Mouse (Mus musculus) gastrocnemius, postnatal 10 days (tissue): ENCODE measurements around the gene Gm10840. TPM values are rescaled to one million over a fixed set of nuclear protein-coding genes. Genes with fewer than 3 reads are reported as not detected.

Experiments used
- DNase-seq: peaks from one replicate; pipeline ENCODE4 v3.0.0; 2021; ENCODE audit warnings: mixed read lengths
- total RNA-seq, 2 experiments: library from RNA; stranded (reverse); gene quantifications; 2 replicates each; pipeline ENCODE4 v1.2.3; 2021

Gene Gm10840
- total RNA-seq, 2 experiments from 2014 or later: not detected

DNA sequence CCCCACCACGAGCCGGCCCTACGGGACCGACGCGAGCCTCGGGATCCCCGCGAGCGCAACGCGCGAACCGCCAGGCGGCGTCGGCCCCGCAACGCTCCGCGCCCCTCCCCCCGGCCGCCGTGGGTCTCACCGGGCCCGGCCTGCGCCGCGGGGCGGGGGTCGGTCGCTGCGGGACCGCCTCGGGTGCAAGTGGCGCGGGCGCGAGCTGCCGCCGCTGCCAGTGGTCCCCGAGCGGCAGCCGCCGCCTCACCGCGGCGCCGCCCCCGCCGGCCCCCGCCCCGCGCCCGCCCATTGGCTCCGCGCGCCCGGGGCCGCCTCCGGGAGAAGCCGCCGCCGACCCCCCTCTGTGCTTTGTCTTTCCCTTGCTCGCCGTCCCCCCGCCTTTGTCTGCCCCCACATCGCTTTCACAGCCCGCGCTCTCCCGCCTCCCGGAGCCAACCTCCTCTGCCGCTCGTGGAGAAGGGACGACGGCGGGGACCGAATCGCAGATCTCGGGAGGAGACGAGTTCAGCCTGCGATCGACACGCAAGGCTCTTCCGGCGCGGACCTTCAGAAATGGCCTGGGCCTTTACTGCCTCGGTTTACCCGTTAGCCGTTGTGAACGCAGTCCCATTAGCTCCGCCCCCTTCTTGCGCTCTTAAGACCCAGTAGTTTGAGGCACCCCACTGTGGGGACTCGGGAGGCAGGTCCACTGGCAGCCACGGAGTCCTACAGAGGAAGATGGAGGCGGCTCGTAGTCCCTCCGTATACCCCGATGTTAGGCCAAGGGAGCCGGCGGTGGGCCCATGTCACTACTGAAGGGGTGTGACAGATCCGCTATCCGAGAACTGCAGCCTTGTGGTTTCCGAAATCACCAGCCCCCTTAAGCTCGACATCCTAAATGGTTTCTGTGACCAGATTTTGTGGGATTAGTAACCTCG lies 469 bp upstream of the Gm10840 start:
- DNase-seq: peak; percentile 74

DNA sequence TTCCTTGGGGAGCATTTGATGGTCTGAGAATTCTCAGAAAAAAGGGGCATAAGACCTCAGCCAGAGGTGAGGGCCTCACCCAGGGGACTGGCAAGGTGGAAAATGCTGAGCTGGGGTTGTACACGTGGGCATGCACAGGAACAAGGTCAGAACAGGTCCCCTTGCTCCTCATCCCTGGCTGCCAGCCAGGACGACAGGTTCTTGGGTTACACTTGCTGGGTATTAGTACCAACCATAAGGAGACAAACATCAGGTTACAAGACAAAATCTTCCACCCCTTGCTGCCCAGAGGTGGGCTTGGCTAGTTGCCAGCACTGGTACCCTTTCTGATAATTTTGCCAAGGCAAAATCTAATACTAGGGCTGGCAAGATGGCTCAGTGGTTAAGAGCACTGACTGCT lies 1.6 kb downstream of the Gm10840 start:
- DNase-seq: no peak

DNA sequence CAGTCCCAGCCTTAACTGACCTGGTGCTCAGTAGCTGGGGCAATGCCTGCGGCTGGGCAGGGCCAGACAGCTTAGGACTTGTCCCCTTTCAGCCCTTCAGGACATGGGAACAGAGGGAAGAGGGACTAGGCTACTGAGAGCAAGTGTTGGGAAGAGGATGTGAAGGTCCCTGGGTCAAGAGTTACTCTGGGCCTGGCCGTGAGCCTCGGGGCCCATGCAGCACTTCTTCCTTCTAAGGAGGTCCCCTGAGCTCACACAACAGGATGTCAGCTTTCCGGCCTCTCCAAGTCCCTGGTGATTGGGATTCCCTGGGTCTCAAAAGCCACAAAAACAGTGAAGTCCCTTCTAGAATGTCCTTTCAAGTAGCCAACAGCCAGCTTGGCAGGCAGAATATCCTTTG lies 2.9 kb downstream of the Gm10840 start:
- DNase-seq: no peak

DNA sequence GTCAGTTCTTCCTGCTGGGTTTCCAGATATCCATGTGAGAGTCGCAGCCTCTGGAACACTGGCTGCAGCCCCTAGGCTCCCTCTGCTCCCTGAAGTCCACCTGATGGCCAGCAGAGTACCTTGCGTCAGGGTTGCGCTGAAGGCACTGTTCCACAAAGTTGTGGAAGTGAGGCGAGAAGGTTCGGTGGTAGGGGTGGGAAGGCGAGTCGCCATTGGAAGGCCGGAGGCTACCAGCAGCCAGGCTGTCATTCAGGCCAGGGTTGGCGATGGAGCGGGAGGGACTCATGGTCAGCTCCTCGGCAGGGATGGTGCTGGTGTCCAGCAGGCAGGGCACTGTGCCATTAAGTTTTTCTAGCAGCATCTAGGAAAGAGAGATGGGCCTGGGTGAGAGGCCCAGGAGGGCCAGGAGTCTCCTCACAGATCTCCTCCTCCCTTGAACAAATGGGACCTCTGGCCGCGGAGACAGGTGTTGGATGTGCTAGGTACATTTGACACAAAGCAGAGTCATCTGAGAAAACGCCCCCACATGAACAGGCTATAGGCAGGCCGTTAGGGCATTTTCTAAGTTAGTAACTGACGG lies 4.0 kb downstream of the Gm10840 start:
- no peak for DNase-seq

DNA sequence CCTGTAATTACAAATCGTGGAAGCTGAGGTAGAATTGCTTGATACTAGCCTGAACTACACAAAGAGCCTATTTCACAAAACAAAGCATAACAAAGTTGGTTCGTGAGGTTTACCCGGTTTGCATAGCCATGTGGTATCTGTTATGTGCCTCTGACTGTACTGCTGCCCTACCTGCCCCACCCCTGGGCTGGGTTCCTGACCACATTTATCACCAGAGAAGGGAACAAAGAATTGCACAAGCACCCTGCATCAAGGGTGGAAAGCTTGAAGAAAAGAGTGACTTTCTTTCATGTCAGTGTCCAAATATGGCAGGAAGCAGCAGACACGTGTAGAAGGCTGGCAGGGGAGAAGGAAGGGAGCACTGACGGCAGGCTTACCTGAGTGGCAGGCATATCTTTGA lies 6.8 kb downstream of the Gm10840 start:
- no peak for DNase-seq

DNA sequence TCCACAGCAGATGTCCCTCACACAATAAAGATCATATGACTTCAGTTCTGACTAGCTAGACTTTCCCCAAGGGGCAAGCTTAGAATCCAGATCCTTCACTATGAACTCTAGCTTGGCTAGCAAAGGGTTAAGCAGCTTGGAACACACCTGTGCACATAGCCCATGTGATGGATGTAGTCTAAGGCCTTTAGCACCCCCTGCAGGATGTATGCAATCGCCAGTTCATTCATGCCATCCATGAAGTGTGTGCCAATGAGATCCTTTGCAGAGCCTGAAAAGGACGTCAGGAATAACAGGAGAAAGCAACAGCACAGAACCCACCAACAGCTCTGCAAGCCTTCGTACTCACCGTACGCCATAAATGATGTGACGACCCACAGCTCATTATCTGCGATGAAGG lies 10.2 kb downstream of the Gm10840 start:
- no peak for DNase-seq

DNA sequence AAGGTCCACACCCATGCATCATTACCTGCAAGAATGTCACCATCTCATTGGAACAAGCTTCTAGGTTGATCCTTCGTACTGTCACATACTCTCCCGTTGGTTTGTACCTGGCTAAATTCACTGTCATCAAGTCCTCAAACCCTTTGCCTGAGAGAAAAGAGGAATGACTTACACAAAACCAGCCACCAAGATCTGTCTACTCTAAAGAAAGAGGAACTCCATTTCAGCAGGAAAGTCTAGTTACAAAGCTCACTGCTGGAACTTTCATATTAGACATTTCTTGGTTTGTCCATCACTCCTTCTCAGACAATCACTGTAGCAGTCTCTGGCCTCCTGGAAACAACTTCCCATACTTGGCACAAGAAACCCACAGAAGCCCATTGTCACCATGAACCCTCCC lies 12.6 kb downstream of the Gm10840 start:
- no peak for DNase-seq

DNA sequence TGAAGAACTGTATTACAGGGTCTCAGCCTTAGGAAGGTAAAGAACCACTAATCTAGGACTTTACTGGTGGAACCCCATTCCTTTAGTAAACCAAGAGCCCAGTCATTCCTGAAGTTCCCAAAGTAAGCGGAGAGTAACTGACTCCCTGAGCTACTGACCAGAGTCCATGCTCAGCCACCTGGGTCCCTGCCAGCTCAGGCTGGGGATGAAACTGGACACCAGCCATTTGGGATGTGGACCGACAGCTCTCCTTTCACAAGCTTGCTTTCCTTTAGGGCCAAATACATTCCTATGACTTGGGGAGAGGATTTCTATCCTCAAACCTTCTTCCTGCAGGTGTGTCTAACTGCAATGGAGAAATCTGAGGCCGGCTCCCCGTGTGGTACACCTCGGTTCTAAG lies 13.7 kb downstream of the Gm10840 start:
- DNase-seq: peak; percentile 72

DNA sequence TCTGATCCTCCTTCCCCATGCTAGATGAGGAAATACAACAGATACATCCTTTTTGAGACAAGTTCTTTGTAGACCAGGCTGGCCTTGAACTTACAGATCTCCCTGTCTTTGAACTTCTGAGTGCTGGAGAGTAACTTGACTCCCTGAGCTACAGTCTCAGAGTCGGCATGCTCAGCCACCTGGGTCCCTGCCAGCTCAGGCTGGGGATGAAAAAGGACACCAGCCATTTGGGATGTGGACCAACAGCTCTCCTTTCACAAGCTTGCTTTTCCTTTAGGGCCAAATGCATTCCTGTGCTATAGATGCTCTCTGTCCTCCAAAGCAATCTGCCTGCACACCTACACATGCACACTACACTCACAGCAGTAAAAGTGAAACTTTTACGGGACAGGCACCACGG lies 14.4 kb downstream of the Gm10840 start:
- DNase-seq: peak; percentile 69

DNA sequence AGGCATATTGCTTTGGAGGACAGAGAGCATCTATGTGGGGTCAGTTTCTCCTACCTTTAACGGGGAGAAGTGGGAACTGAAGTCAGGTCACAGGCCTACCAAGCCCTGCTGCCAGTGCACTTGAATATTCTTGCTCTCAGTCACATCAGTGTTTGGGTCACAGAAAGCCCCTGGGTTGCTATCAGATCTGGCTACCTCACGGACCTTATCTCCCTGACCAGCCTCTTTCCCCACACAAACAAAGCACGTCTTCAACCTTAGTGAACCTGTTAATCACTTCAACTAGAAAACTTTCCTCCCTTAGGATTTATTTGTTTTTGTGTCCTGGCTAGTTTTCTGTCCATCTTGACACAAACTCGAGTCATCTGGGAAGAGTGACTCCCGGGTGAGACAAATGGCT lies 15.7 kb downstream of the Gm10840 start:
- DNase-seq: no peak

DNA sequence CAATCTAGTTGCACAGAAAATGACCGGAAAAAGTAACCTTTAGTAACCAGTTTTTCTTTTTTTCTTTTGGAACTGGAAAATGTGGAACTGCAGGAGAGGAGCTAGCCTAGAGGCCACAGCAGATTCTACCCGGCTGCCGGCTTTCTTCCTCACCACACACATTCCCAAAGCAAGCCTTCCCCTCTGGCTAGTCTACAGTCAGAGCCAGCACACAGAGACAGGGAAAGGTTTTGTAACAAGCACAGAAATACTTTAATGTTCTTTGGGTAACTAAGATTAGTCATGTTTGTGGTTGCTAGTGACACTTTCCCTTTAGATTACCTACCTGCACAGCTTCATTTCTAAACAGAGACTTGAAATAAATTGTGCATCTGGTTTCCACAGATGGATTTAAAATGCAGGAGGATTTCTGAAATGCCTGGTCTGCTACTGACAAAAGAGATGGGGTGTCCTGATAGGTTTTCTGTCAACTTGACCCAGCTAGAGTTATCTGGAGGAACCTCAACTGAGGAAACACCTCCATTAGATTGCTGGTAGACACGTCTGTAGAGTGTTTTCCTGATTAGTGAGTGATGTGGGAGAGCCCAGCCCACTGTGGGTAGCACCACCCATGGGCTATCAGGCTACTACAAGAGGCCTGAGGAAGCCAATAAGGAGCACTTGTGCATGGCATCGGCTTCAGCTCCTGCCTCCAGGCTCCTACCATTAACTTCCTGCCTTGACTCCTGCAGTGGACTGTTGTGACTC lies 17.6 kb downstream of the Gm10840 start:
- DNase-seq: no peak

DNA sequence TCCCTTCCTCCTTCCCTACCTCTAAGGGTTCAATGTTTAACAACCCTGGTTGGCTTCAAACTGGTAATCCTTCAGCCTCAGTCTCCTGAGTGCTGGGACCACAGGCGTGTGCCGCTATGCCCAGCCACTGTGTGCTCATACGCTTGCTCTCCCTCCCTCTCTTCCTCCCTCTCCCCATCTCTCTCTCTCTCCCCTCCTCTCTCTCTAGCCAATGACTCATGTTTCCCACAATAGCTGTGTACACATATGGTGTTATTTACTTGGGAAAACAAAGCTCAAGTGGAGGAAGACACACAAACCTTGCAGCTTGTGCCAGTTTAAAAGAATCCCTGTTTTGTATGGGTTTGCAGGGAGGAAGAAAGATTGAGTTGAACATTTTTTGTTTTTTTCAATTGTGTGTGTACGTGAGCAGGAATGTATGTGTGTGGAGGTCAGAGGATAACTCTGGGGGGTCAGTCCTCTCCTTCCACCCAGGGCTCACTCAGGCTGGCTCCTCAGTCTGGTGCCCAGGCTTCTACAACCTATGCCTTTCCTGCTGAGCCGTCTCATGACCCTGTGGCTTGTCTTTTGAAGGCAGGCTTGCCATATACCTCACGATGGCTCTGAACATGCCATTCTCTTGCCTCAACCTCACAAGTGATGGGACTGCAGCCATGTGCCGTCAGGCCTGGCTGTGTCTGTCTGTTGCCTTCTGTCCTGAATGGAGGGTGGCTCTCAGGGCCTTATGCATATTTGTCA lies 19.2 kb downstream of the Gm10840 start:
- DNase-seq: no peak

DNA sequence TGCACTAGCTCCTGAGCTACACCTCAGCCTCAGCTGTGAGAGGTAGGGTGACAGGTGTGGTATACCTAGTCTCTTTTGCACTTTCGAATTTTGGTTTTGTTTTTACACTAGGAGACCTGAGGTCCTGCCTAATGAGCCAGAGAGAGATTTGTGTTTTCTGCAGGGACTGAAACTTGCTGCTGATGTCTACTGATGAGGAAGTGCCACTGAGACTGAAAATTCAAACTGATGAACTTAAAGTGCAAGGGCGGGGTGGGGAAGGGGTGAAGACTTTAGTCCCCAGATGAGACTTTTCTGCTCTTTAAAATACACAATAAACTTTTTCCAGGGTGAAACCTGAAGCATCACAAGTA lies 19.8 kb downstream of the Gm10840 start:
- DNase-seq: no peak

DNA sequence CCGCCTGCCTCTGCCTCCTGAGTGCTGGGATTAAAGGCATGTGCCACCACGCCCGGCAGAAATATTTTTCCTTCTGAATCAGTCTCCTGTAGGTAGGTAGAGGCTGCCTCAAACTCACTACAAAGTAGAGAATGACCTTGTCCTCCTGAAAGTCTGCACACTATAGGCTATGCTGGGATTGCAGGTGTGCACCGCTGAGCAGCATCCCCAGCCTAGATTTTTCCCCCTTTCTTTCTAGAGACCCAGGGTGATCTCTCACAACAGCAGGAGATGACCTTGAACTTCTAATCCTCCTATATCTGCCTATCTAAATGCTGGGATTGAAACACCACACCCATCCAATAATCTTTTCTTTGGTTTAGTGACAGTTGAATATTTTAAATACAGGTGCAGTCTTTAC lies 26.7 kb downstream of the Gm10840 start:
- no peak for DNase-seq

DNA sequence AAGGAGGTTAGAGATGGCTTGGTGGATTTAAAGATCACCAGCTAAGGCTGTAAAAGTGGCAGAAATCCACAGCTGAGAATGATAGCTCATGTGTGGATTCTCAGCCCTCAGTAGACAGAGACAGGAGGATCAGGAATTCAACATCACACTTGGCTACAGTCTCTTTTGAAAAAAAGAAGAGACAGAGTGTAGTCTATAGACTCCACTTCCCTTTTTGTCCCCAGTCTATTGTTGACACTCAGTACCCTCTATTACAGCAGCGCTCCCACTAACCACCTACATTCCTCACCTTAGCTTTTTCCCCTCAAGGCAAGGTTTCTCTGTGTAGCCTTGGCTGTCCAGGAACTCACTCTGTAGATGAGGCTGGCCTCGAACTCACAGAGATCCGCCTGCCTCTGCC lies 31.1 kb downstream of the Gm10840 start:
- no peak for DNase-seq

DNA sequence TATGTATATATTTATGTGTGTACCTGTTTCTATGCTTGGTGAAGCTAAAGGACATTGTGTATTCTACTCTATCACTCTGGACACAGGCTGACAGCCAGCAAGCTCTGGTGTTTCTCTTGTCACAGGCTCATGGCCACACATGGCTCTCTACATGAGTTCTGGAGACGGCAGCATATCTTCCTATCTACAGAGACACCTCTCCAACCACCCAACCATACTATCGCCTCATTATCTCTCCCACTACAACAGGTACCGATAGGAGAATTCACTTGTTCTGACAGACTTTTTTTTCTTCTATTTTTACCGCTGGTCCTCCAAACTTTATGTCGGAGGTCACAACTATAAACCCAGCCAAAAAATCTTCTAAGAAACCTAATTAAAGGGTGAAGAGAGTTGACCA lies 31.6 kb downstream of the Gm10840 start:
- no peak for DNase-seq

DNA sequence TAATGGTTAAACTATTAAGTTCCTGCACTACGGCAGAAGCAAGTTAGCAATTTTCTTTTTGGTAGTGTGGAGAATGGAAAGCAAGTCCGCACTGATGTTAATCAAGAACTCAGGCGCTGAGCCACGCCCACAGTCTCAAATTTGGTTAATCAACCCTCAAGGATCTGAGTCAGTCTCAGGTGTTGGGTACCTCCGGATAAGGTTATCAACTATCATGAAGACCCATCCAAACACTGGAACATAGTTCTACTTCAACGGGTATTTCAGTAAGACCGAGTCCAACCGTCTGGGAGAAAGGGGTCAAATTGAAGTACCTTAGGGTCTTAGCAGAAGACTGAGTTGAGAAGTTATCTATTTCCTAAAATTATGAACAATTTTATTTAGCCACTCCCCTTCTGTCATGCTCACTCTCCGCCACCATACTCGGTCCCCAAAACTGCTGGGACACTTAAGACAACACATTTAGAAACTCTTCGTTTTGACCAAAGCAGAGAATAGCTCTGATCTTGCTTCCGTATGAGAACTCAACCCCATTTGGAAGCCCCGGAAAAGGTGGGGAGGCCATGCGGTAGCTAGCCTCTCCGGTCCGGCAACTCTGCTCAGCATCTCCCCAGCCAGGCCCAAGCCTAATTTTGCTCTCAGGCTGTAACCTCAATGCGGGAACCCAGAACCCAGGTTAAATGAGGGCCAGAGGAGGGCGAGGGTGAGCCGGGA lies 32.2 kb downstream of the Gm10840 start:
- DNase-seq: no peak

DNA sequence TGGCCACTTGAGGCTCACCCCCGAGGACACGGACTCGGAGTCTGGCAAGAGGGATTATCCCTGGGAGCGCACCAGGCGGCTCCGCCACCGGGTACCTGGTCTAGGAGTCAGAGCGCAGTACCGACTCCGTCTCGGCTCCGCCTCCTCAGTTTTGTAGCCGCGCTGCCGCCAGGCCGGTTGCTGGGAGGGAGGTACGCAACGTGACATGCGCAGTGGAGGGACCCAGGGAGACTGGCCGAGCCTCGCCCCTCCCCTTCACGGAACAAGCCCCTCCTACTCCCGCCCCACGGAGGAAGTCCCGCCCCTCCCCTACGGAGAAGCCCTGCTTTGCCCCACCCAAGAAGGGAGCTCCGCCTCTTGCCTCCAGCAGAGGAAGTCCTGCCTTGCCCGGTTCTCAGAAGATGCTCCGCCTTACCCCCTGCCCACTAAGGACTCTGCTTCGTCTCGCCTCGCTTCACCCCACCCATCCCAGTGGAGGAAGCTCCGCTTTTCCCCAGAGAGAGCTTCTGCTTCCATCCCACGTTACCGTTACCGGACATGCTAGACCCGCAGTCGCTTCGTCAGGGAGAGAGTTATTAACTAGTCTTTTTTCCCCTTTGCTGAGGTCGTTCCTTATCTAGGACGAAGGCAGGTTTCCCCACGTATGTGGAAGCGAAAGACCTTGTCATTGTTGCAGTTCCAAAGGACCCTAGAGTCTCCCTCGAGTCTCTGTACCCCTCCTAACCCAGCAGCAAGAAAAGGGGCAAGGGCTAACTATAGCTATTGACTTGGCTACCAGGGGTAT lies 32.9 kb downstream of the Gm10840 start:
- peak; percentile 96 for DNase-seq

DNA sequence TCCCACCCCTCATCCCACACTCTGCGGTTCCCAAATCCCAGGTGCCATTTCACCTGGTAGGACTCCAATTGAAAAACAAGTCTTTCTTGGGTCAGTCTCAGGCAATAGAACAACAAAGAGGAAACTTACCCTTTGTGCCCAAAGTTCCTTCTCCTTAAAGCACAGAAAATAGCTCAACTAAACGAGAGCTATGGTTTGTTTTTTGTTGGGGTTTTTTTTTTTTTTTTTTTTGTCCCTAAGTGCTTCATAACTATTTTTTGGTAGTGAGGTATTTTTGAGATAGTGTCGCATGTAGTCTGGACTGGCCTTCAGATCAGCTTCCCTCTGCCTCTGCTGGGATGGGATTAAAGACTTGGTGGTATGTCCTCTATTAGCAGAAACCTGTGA lies 33.5 kb downstream of the Gm10840 start:
- no peak for DNase-seq

DNA sequence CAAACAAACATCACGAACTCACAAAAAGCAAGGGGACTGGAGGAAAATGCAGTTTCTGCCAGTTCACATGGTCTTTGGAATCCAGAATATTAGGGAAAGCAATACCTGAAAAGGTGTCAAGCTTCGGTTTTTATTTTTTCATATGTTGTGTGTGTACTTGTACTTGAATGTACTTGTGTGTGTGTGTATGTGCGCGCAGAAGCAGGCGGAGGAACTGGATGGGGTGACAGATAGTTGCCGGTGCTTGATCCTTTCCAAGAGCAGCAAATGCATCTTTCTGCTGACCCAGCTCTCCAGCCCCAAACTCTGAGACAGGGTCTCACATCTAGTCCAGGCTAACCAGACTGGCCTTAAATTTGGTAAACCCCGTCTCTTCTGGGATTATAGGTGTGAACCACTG lies 34.2 kb downstream of the Gm10840 start:
- DNase-seq: no peak

DNA sequence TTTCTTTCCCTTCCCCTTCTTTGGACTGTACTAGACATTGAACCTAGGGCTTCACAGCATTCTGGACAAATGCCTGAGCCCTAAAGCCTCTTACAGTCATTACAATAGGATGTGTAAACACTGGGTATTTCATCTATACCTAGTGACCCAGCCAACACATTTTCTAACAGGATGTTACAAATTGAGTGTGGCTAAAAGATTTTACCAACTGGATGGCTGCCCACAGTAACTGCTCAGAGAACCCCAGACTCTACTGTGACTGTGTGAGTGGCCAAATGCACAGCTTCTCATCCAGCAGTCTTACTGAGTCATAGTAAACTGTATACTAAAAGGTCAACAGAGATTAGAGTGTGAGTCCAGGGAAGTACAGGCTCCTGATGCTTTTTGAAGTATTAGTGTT lies 34.7 kb downstream of the Gm10840 start:
- DNase-seq: no peak
